1 mouse cellular context compared by ENCODE assay signal in the genomic region with DNA sequence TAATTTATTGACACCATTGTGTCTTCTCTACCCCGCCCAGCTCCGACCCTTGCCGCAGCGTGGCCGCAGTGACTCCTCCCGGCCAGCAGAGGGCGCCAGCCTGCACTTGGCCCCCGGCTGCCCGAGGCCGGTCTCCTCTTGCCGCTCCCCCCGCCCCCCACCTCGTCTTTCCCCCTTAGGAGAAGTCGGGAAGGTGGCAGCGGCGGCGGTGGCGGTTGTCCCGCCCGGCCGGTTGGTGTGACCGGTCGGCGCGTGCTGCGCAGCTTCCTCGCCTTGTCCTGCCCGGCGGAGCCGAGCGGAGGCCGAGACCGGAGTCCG.
TF ChIP-seq lines count a peak whose summit lies in the region.

Gene Agfg1 (plus strand): TSS at position 188 of the 318 bp plus-strand sequence.

TF ChIP-seq in MEL, 35 proteins besides CTCF, POLR2A, EP300 and RAD21 (continued from another document):
- peak; percentile 49; the same call in 1 of the 2 replicates for TF ChIP-seq BHLHE40 (IDR thresholded peaks at IDR 0.05; ENCODE audit: borderline replicate concordance, low read depth, low read length)
- TF ChIP-seq CHD2 (IDR thresholded peaks at IDR 0.05; ENCODE audit: low read length), result no peak
- TF ChIP-seq MAX (IDR thresholded peaks at IDR 0.05; ENCODE audit: low read length), result peak; percentile 60; the same call in 1 of the 2 replicates
- TF ChIP-seq GATA1 (IDR thresholded peaks at IDR 0.05; ENCODE audit: low read depth, low read length), result no peak
- peak; percentile 18; the same call in 1 of the 2 replicates for TF ChIP-seq ZC3H11A (IDR thresholded peaks at IDR 0.05; ENCODE audit: low read depth, low read length)
- TF ChIP-seq SMC3 (IDR thresholded peaks at IDR 0.05; ENCODE audit: low read depth, low read length), result peak; percentile 33; the same call in 1 of the 2 replicates
- TF ChIP-seq KAT2A (conservative IDR thresholded peaks at IDR 0.05; ENCODE audit: low read depth, low read length), result no peak; the same call in 1 of the 2 replicates
